Mouse (Mus musculus) embryonic facial prominence, embryonic 12.5 days (tissue): ENCODE measurements around the gene Focad. TPM values are rescaled to one million over a fixed set of nuclear protein-coding genes. Genes with fewer than 3 reads are reported as not detected.

Experiments used
- ATAC-seq: fragments of 200-750 bp; cut with Nextera tagmentation; 2 replicates; pipeline ENCODE4 v1.8.0; 2017; ENCODE audit not compliant: insufficient number of reproducible peaks, insufficient read depth, low FRiP score, low TSS enrichment
- H3K27ac ChIP-seq: fragments of 300-500 bp; sonication (generic); 2 replicates; pipeline ENCODE4 v1.5.1; 2016; ENCODE audit warnings: mild to moderate bottlenecking
- H3K27me3 ChIP-seq: fragments of 300-500 bp; sonication (generic); 2 replicates; pipeline ENCODE4 v1.6.1; 2016; ENCODE audit warnings: mild to moderate bottlenecking, moderate library complexity
- H3K36me3 ChIP-seq: fragments of 300-500 bp; sonication (generic); 2 replicates; pipeline ENCODE4 v1.6.1; 2016; ENCODE audit warnings: mild to moderate bottlenecking
- H3K4me1 ChIP-seq: fragments of 300-500 bp; sonication (generic); 2 replicates; pipeline ENCODE4 v1.6.1; 2016
- H3K4me2 ChIP-seq: fragments of 300-500 bp; sonication (generic); replicated peaks from 2 replicates; pipeline ENCODE4 v1.6.1; 2016; ENCODE audit warnings: mild to moderate bottlenecking, moderate library complexity
- H3K4me3 ChIP-seq: fragments of 300-500 bp; sonication (generic); 2 replicates; pipeline ENCODE4 v1.5.1; 2016; ENCODE audit warnings: mild to moderate bottlenecking
- H3K9ac ChIP-seq: fragments of 300-500 bp; sonication (generic); 2 replicates; pipeline ENCODE4 v1.6.1; 2016; ENCODE audit warnings: mild to moderate bottlenecking, moderate library complexity
- H3K9me3 ChIP-seq: fragments of 300-500 bp; sonication (generic); 2 replicates; pipeline ENCODE4 v1.6.1; 2016; ENCODE audit warnings: mild to moderate bottlenecking, moderate library complexity
- WGBS: fragments of 180-500 bp; shearing (Covaris S2); methylation state at CpG from one replicate; pipeline ENCODE4 v1.1.7; 2016; 5-methylcytosine and 5-hydroxymethylcytosine counted together
- polyA plus RNA-seq: library from polyadenylated mRNA; unstranded; fragments of >200 nt; fragmentation: Nextera tagmentation; extraction: Ambion mirVana; gene quantifications from 2 replicates; pipeline ENCODE4 v1.2.1, GENCODE M21; 2016

Focad gene
- polyA plus RNA-seq, 1 experiment from 2014 or later = 15.4 TPM

GRCm38 (mm10) chr4:88157644-88158043 is 63.2 kb downstream of the Focad start:
- no peak overlapping the region for H3K4me2 ChIP-seq

GRCm38 (mm10) chr4:88159256-88159655 is 64.8 kb downstream of the Focad start:
- WGBS = 90% methylated on average over 5 of the region's 5 CpGs

More at GRCm38 (mm10) chr4:88157644-88158043, 63.2 kb downstream of the Focad start:
- no peaks in the 10 kb centered on the region for H3K27me3 ChIP-seq
- H3K4me3 ChIP-seq = no peak overlapping the region
- 0 out of 2 replicates have a peak, but pooled peaks cover 6% of the 10 kb centered on the region for H3K4me1 ChIP-seq
- no peaks in the 10 kb centered on the region for H3K9me3 ChIP-seq
- no peaks in the 10 kb centered on the region for H3K36me3 ChIP-seq
- 68% methylated on average over 6 of the region's 6 CpGs for WGBS
- 0 out of 2 replicates have a peak overlapping the region, but pooled peaks have one; percentile 11 for H3K27ac ChIP-seq
- ATAC-seq = 0 out of 2 replicates have a peak, but pooled peaks have one; percentile 15
- H3K9ac ChIP-seq = no peak overlapping the region

GRCm38 (mm10) chr4:88159700-88160099 is 65.3 kb downstream of the Focad start:
- no peak overlapping the region for H3K9ac ChIP-seq

More at GRCm38 (mm10) chr4:88159256-88159655, 64.8 kb downstream of the Focad start:
- Histone ChIP-seq H3K4me1 (0 out of 2 replicates have a peak, but pooled peaks cover 9% of the 10 kb centered on the region), H3K4me2 (no peak overlapping the region), H3K9me3 (no peaks in the 10 kb centered on the region), H3K27me3 (no peaks in the 10 kb centered on the region), H3K36me3 (no peaks in the 10 kb centered on the region), H3K4me3 (no peak overlapping the region), H3K9ac (no peak overlapping the region), H3K27ac (no peak overlapping the region)
- no peak for ATAC-seq

GRCm38 (mm10) chr4:88163511-88164247 is 69.2 kb downstream of the Focad start:
- H3K36me3 ChIP-seq = no peaks in the 10 kb centered on the region
- H3K9me3 ChIP-seq = no peaks in the 10 kb centered on the region
- H3K4me1 ChIP-seq = 0 out of 2 replicates have a peak, but pooled peaks cover 2% of the 10 kb centered on the region
- WGBS = 78% methylated on average over 13 of the region's 13 CpGs
- no peak overlapping the region for H3K4me2 ChIP-seq
- ATAC-seq = no peak
- H3K27ac ChIP-seq = no peak overlapping the region
- H3K9ac ChIP-seq = no peak overlapping the region
- H3K4me3 ChIP-seq = no peak overlapping the region
- H3K27me3 ChIP-seq = no peaks in the 10 kb centered on the region

More at GRCm38 (mm10) chr4:88159700-88160099, 65.3 kb downstream of the Focad start:
- H3K27ac ChIP-seq = no peak overlapping the region
- no peak overlapping the region for H3K4me3 ChIP-seq
- H3K27me3 ChIP-seq = no peaks in the 10 kb centered on the region
- 78% methylated on average over 6 of the region's 6 CpGs for WGBS
- no peak for ATAC-seq
- H3K36me3 ChIP-seq = no peaks in the 10 kb centered on the region
- H3K4me2 ChIP-seq = no peak overlapping the region
- no peaks in the 10 kb centered on the region for H3K9me3 ChIP-seq
- 0 out of 2 replicates have a peak, but pooled peaks cover 9% of the 10 kb centered on the region for H3K4me1 ChIP-seq

- H3K9me3 ChIP-seq = no peaks in the 10 kb centered on the region
- no peaks in the 10 kb centered on the region for H3K36me3 ChIP-seq
- 0 out of 2 replicates have a peak, but pooled peaks cover 2% of the 10 kb centered on the region for H3K4me1 ChIP-seq
- H3K27me3 ChIP-seq = no peaks in the 10 kb centered on the region
- H3K27ac ChIP-seq = no peak overlapping the region
- H3K4me3 ChIP-seq = no peak overlapping the region
- 85% methylated on average over 7 of the region's 7 CpGs for WGBS
- H3K4me2 ChIP-seq = no peak overlapping the region
- no peak for ATAC-seq
- H3K9ac ChIP-seq = no peak overlapping the region
Observed at GRCm38 (mm10) chr4:88167008-88167862, 72.8 kb downstream of the Focad start.

GRCm38 (mm10) chr4:88175058-88175974 is 80.9 kb downstream of the Focad start:
- ATAC-seq = no peak
- Histone ChIP-seq H3K4me1 (no peaks in the 10 kb centered on the region), H3K9ac (no peak overlapping the region), H3K4me2 (no peak overlapping the region), H3K27ac (no peak overlapping the region), H3K9me3 (no peaks in the 10 kb centered on the region), H3K36me3 (no peaks in the 10 kb centered on the region), H3K4me3 (no peak overlapping the region), H3K27me3 (no peaks in the 10 kb centered on the region)
- 76% methylated on average over 6 of the region's 6 CpGs for WGBS

GRCm38 (mm10) chr4:88179296-88179695 is 84.9 kb downstream of the Focad start:
- no peak overlapping the region for H3K9ac ChIP-seq
- no peaks in the 10 kb centered on the region for H3K4me1 ChIP-seq
- H3K4me3 ChIP-seq = no peak overlapping the region
- H3K27ac ChIP-seq = no peak overlapping the region
- no peak overlapping the region for H3K4me2 ChIP-seq
- ATAC-seq = no peak
- WGBS = 93% methylated on average over 2 of the region's 2 CpGs
- H3K9me3 ChIP-seq = no peaks in the 10 kb centered on the region
- peaks cover 3% of the 10 kb centered on the region; the same call in 1 of the 2 replicates for H3K36me3 ChIP-seq
- H3K27me3 ChIP-seq = no peaks in the 10 kb centered on the region

GRCm38 (mm10) chr4:88184293-88184692 is 89.9 kb downstream of the Focad start:
- H3K4me3 ChIP-seq = no peak overlapping the region
- no peak overlapping the region for H3K27ac ChIP-seq
- H3K36me3 ChIP-seq = peaks cover 3% of the 10 kb centered on the region; the same call in 1 of the 2 replicates
- H3K4me1 ChIP-seq = no peaks in the 10 kb centered on the region
- H3K27me3 ChIP-seq = no peaks in the 10 kb centered on the region
- ATAC-seq = no peak
- H3K9ac ChIP-seq = no peak overlapping the region
- WGBS = 74% methylated on average over 6 of the region's 6 CpGs
- H3K9me3 ChIP-seq = no peaks in the 10 kb centered on the region
- no peak overlapping the region for H3K4me2 ChIP-seq

GRCm38 (mm10) chr4:88185872-88186426 is 91.5 kb downstream of the Focad start:
- ATAC-seq = no peak
- Histone ChIP-seq H3K27ac (no peak overlapping the region), H3K4me2 (no peak overlapping the region), H3K36me3 (peaks cover 3% of the 10 kb centered on the region; the same call in 1 of the 2 replicates), H3K4me3 (no peak overlapping the region), H3K9ac (no peak overlapping the region), H3K27me3 (no peaks in the 10 kb centered on the region), H3K9me3 (no peaks in the 10 kb centered on the region), H3K4me1 (no peaks in the 10 kb centered on the region)
- WGBS = 76% methylated on average over 6 of the region's 6 CpGs

GRCm38 (mm10) chr4:88187649-88188048 is 93.2 kb downstream of the Focad start:
- H3K4me2 ChIP-seq = no peak overlapping the region
- ATAC-seq = no peak
- WGBS = 77% methylated on average over 3 of the region's 3 CpGs
- no peak overlapping the region for H3K27ac ChIP-seq
- H3K9ac ChIP-seq = no peak overlapping the region
- no peaks in the 10 kb centered on the region for H3K27me3 ChIP-seq
- H3K4me1 ChIP-seq = no peaks in the 10 kb centered on the region
- no peaks in the 10 kb centered on the region for H3K9me3 ChIP-seq
- H3K36me3 ChIP-seq = peaks cover under 1% of the 10 kb centered on the region; the same call in 1 of the 2 replicates
- no peak overlapping the region for H3K4me3 ChIP-seq
